Mouse (Mus musculus): Measurements from ENCODE around the gene Dtnb. TPM values are rescaled to one million over a fixed set of nuclear protein-coding genes. Genes with fewer than 3 reads are reported as not detected.

Dtnb gene
- polyA plus RNA-seq, 1 experiment from 2014 or later, result 41.1 TPM

DNA sequence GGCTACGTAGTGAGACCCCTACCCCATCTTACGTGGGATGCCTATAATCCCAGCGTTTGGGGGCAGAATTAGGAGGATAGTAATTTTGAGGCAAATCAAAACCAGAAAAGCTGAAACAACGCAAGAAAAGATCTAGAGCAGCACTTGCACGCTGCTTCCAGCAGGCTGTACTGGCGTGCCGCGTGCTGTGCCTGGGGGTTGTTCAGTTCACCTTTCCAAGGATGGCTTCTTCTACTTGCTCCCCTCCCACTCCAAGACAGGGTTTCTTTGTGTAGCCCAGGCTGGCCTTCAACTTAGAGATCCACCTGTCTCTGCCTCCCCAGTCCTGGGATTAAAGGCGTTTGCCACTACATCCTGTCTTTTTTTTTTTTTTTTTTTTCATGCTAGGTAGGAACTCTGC is 17.9 kb downstream of the Dtnb start:
- TF ChIP-seq CTCF (IDR thresholded peaks at IDR 0.05; ENCODE audit: low read depth), result no peak
- H3K4me3 ChIP-seq (ENCODE audit: low read depth, low read length), result no peak overlapping the region
- no peak overlapping the region for H3K9ac ChIP-seq
- ATAC-seq (ENCODE audit: insufficient read depth) (no peak), DNase-seq (no peak)
- no peak overlapping the region for H3K27ac ChIP-seq (ENCODE audit: low read depth)
- H3K27me3 ChIP-seq (ENCODE audit: insufficient read depth, low read length), result no peaks in the 10 kb centered on the region
- WGBS, result 97% methylated on average over 9 of the region's 9 CpGs
- H3K36me3 ChIP-seq (ENCODE audit: insufficient read depth), result peaks cover 3% of the 10 kb centered on the region; the same call in 1 of the 2 replicates
- no peak overlapping the region for H3K4me2 ChIP-seq
- no peaks in the 10 kb centered on the region for H3K9me3 ChIP-seq (ENCODE audit: low read depth, low read length)
- no peaks in the 10 kb centered on the region for H3K4me1 ChIP-seq (ENCODE audit: insufficient read depth)

DNA sequence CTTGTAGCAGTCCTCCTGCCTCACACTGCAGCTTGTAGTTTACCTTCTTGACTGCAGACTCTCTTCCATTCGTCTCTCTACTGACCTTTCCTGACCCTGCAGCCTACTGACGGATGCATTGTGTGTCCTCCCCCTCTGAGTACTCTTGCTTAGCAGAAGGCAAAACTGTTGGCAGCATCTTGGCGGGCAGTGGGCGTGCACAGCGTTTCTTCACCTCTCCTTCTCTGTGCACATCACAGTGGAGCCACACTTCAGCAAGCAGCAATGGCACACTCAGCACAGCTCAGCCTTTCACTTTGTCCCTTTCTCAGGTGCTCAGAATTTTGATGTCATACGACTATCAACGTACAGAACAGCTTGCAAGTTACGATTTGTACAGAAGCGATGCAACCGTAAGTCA is 19.4 kb downstream of the Dtnb start:
- Histone ChIP-seq H3K9me3 (ENCODE audit: low read depth, low read length) (no peaks in the 10 kb centered on the region), H3K27me3 (ENCODE audit: insufficient read depth, low read length) (no peaks in the 10 kb centered on the region), H3K4me1 (ENCODE audit: insufficient read depth) (no peaks in the 10 kb centered on the region), H3K27ac (ENCODE audit: low read depth) (no peak overlapping the region), H3K9ac (no peak overlapping the region), H3K4me3 (ENCODE audit: low read depth, low read length) (no peak overlapping the region), H3K36me3 (ENCODE audit: insufficient read depth) (peaks cover 3% of the 10 kb centered on the region; the same call in 1 of the 2 replicates), H3K4me2 (no peak overlapping the region)
- TF ChIP-seq CTCF (IDR thresholded peaks at IDR 0.05; ENCODE audit: low read depth), result no peak
- DNase-seq, result no peak
- no peak for ATAC-seq (ENCODE audit: insufficient read depth)
- 78% methylated on average over 10 of the region's 10 CpGs for WGBS

DNA sequence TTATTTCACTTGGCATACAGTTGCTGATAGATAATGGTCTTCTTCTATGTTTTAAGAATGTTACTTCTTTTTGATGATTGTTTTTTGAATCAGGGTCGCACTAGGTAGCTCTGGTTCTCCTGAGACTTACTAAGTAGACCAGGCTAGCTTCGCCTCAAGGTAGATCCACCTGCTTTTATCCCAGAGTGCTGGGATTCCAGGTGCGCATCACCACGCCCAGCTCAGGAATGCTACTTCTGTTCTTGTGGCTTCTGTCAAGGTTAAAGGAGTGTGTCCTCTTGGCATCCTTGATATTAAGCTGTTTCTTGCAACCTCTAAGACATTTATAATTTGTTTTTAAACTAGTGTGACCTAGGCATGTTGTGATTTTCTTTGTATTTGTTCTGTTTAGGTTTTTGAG is 30.6 kb downstream of the Dtnb start:
- 90% methylated on average over 4 of the region's 4 CpGs for WGBS

DNA sequence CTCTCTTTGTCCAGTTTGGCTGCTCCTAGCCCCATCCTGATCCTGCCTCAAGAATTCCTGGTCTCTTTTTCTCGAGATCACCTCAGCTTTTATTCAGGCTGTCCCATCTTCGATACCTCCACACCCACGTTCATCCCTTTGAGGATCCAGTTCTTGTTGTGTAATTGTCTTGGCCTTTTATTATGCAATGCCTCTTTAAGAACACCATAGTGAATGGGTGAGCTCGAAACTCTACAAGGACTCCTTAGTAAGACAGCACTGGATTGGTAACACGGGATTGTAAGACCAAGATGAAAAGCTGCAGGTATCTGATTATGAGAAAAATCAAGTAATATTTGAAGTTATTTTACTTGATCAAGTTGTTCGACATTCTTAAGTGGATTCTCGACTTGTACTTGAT is 34.0 kb downstream of the Dtnb start:
- ATAC-seq (ENCODE audit: insufficient read depth) (no peak), DNase-seq (no peak)
- Histone ChIP-seq H3K4me3 (ENCODE audit: low read depth, low read length) (no peak overlapping the region), H3K27ac (ENCODE audit: low read depth) (no peak overlapping the region), H3K36me3 (ENCODE audit: insufficient read depth) (no peaks in the 10 kb centered on the region), H3K9ac (no peak overlapping the region), H3K27me3 (ENCODE audit: insufficient read depth, low read length) (no peaks in the 10 kb centered on the region), H3K9me3 (ENCODE audit: low read depth, low read length) (no peaks in the 10 kb centered on the region), H3K4me1 (ENCODE audit: insufficient read depth) (no peaks in the 10 kb centered on the region), H3K4me2 (no peak overlapping the region)
- WGBS, result 85% methylated on average over 7 of the region's 7 CpGs
- TF ChIP-seq CTCF (IDR thresholded peaks at IDR 0.05; ENCODE audit: low read depth), result no peak

More for the DNA sequence above, 30.6 kb downstream of the Dtnb start:
- Histone ChIP-seq H3K36me3 (ENCODE audit: insufficient read depth) (peaks cover 10% of the 10 kb centered on the region; the same call in 1 of the 2 replicates), H3K9ac (no peak overlapping the region), H3K27me3 (ENCODE audit: insufficient read depth, low read length) (no peaks in the 10 kb centered on the region), H3K9me3 (ENCODE audit: low read depth, low read length) (no peaks in the 10 kb centered on the region), H3K4me1 (ENCODE audit: insufficient read depth) (no peaks in the 10 kb centered on the region), H3K4me3 (ENCODE audit: low read depth, low read length) (no peak overlapping the region), H3K4me2 (no peak overlapping the region), H3K27ac (ENCODE audit: low read depth) (no peak overlapping the region)
- no peak for ATAC-seq (ENCODE audit: insufficient read depth)
- DNase-seq, result no peak
- no peak for TF ChIP-seq CTCF (IDR thresholded peaks at IDR 0.05; ENCODE audit: low read depth)

DNA sequence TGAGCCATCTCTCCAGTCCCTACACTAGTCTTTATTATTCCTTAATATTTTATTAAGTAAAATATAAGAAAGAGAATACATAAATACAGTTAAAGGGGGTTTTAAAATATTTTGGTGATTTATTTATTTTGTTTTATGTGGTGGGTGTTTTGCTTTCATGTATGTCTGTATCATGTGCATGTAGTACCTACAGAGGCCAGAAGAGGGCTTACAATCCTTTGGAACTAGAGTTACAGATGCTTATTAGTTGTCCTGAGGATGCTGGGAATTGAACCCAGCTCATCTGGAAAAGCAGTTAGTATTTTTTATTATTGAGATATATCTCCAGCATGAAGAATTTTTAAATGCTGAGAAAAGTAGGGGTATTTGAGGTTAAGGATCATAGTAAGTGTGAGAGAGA is 37.6 kb downstream of the Dtnb start:
- no peak overlapping the region for H3K4me3 ChIP-seq (ENCODE audit: low read depth, low read length)
- no peaks in the 10 kb centered on the region for H3K4me1 ChIP-seq (ENCODE audit: insufficient read depth)
- TF ChIP-seq CTCF (IDR thresholded peaks at IDR 0.05; ENCODE audit: low read depth), result peak; percentile 49

DNA sequence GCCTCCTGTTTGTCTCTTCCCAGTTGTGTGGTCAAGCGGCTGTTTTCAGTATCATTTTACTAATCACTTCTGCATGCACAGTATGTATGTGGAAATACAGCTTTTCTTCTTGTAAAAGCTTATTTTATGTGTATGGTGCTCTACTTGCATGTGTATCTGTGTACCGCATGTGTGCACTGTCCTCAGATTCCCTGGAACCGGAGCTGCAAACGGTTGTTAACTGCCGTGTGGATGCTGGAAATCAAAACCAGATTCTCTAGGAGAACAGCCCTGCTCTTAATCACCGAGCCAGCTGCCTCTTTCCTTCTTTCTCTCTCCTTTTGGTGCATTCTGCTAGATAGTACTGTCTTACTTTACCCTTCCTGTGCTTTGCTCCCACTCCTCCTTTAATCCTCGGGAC is 39.7 kb downstream of the Dtnb start:
- no peak for TF ChIP-seq CTCF (IDR thresholded peaks at IDR 0.05; ENCODE audit: low read depth)
- DNase-seq (no peak), ATAC-seq (ENCODE audit: insufficient read depth) (no peak)
- Histone ChIP-seq H3K4me3 (ENCODE audit: low read depth, low read length) (no peak overlapping the region), H3K36me3 (ENCODE audit: insufficient read depth) (no peaks in the 10 kb centered on the region), H3K9ac (no peak overlapping the region), H3K4me1 (ENCODE audit: insufficient read depth) (no peaks in the 10 kb centered on the region), H3K27me3 (ENCODE audit: insufficient read depth, low read length) (no peaks in the 10 kb centered on the region), H3K4me2 (no peak overlapping the region), H3K27ac (ENCODE audit: low read depth) (no peak overlapping the region), H3K9me3 (ENCODE audit: low read depth, low read length) (no peaks in the 10 kb centered on the region)
- WGBS, result 69% methylated on average over 7 of the region's 7 CpGs

More for the DNA sequence above, 37.6 kb downstream of the Dtnb start:
- ATAC-seq (ENCODE audit: insufficient read depth), result no peak
- no peaks in the 10 kb centered on the region for H3K9me3 ChIP-seq (ENCODE audit: low read depth, low read length)
- no peak overlapping the region for H3K9ac ChIP-seq
- no peaks in the 10 kb centered on the region for H3K36me3 ChIP-seq (ENCODE audit: insufficient read depth)
- H3K27me3 ChIP-seq (ENCODE audit: insufficient read depth, low read length), result no peaks in the 10 kb centered on the region
- no peak overlapping the region for H3K27ac ChIP-seq (ENCODE audit: low read depth)
- DNase-seq, result peak; percentile 56
- H3K4me2 ChIP-seq, result no peak overlapping the region

DNA sequence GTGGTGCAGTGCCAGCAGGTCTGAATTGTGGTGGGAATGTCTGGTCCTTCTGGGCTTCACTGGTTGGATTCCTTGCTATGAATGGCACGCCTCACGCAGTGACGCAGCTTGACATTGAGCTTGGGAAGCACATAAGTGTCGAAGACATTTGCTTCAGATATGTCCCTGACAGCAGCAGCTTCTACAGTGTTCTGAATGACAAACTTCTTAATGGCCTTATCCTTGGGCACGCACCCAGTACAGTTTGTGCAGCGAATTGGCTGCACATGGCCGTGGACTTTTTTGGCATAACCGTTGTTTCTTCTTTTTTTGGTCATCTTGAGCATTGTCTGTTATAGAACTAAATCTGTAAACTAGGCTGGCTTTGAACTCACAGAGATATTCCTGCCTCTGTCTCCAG is 42.9 kb downstream of the Dtnb start:
- TF ChIP-seq CTCF (IDR thresholded peaks at IDR 0.05; ENCODE audit: low read depth), result no peak
- Histone ChIP-seq H3K36me3 (ENCODE audit: insufficient read depth) (no peaks in the 10 kb centered on the region; the same call in 1 of the 2 replicates), H3K4me1 (ENCODE audit: insufficient read depth) (no peaks in the 10 kb centered on the region), H3K4me2 (no peak overlapping the region), H3K4me3 (ENCODE audit: low read depth, low read length) (no peak overlapping the region), H3K27ac (ENCODE audit: low read depth) (no peak overlapping the region), H3K27me3 (ENCODE audit: insufficient read depth, low read length) (no peaks in the 10 kb centered on the region), H3K9me3 (ENCODE audit: low read depth, low read length) (no peaks in the 10 kb centered on the region), H3K9ac (no peak overlapping the region)
- WGBS, result 93% methylated on average over 8 of the region's 8 CpGs
- DNase-seq (no peak), ATAC-seq (ENCODE audit: insufficient read depth) (no peak)
